In the genomic region with DNA sequence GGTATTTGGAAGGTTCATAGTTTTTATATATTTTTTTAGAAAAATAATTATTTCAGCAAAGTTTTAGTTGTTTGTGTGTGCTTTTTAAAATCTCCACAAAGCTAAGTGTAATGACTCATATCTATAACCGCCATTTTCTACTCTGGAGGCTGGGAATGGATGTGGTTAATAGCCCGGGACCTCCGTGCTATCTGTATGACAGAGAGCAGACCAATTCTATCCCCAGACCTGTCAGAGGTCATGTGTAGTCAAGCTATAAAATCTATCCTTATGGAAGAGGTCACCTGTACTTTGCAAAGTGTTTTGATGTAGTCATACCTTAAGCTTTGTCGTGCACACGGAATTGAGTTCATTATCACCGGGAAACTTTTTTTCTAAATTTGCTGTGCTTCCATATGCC, we compare ENCODE assay signal across 22 mouse cellular contexts. TPM values are rescaled to one million over a fixed set of nuclear protein-coding genes. Genes with fewer than 3 reads are reported as not detected.
DNase-seq lines count a peak whose midpoint lies in the region; ATAC-seq and TF ChIP-seq lines count a peak whose summit lies in the region.
"Had no signal": no experiment of that assay in that cellular context is flagged by ENCODE, and none has a peak within 500 bp of the region (broad histone marks: within the 10 kb centered on the region; RNA-seq: fewer than 3 reads in every experiment).

No protein-coding gene starts in this region.

- 48% methylated on average over 6 of the region's 6 CpGs for WGBS in kidney, embryonic 14.5 days
- whole genome bisulfite sequencing in kidney, adult 2 months, result 64% methylated on average over 6 of the region's 6 CpGs
- 48% methylated on average over 6 of the region's 6 CpGs for WGBS in kidney, embryonic 15.5 days

- H3K9ac ChIP-seq in kidney, embryonic 14.5 days (ENCODE audit: low read depth, low read length), result no peak overlapping the region
- no peak overlapping the region for H3K9ac ChIP-seq in kidney, embryonic 15.5 days

- TF ChIP-seq POLR2A in kidney, adult 2 months (IDR thresholded peaks at IDR 0.05; ENCODE audit: low read depth, low read length), result no peak

- TF ChIP-seq CTCF in gastrocnemius, adult 2 months (IDR thresholded peaks at IDR 0.05), result no peak
- no peak for TF ChIP-seq CTCF in kidney, adult 2 months (conservative IDR thresholded peaks at IDR 0.05; ENCODE audit: insufficient read depth, insufficient read length, low read depth, low read length)

- peaks cover 5% of the 10 kb centered on the region; the same call in 1 of the 2 replicates for H3K4me1 ChIP-seq in kidney, embryonic 14.5 days (ENCODE audit: control insufficient read depth, insufficient read depth, low read length)
- no peaks in the 10 kb centered on the region for H3K4me1 ChIP-seq in kidney, adult 2 months (ENCODE audit: control insufficient read depth, insufficient read depth, low read length)
- peaks cover 12% of the 10 kb centered on the region for H3K4me1 ChIP-seq in kidney, embryonic 15.5 days

- no peak overlapping the region for H3K4me2 ChIP-seq in kidney, embryonic 14.5 days (replicated peaks; ENCODE audit: low read depth, low read length)
- H3K4me2 ChIP-seq in kidney, embryonic 15.5 days, result no peak overlapping the region

- no peaks in the 10 kb centered on the region for H3K9me3 ChIP-seq in kidney, embryonic 14.5 days (ENCODE audit: control insufficient read depth, low read length)
- H3K9me3 ChIP-seq in kidney, embryonic 15.5 days (replicated peaks), result no peaks in the 10 kb centered on the region
- H3K9me3 ChIP-seq: G1E had no signal

- DNase-seq in gastrocnemius, adult 2 months, result no peak
- no peak for DNase-seq in gastrocnemius, postnatal 14 days
- DNase-seq in kidney, adult 2 months, result no peak
- DNase-seq in kidney, postnatal 25 days, result no peak
- DNase-seq: adrenal gland, adult 2 months; adrenal gland, adult 8-10 months; adrenal gland, postnatal 10 days; adrenal gland, postnatal 14 days; adrenal gland, postnatal 25 days; adrenal gland, postnatal 36 days; B cell, adult 2 months; cerebellum, adult 11 months; cerebellum, adult 11-12 months; cerebellum, adult 18-20 months had no signal

- H3K27me3 ChIP-seq in kidney, embryonic 14.5 days (ENCODE audit: control insufficient read depth, insufficient read depth, low read length), result no peaks in the 10 kb centered on the region
- H3K27me3 ChIP-seq in kidney, adult 2 months (replicated peaks; ENCODE audit: control insufficient read depth, insufficient read depth, low read length), result no peaks in the 10 kb centered on the region
- H3K27me3 ChIP-seq in kidney, embryonic 15.5 days, result no peaks in the 10 kb centered on the region
- H3K27me3 ChIP-seq: CH12.LX, Patski had no signal

- peak; percentile 56; the same call in 1 of the 2 replicates for ATAC-seq in kidney, embryonic 14.5 days (ENCODE audit: low FRiP score, low TSS enrichment)
- 0 out of 2 replicates have a peak, but pooled peaks have one; percentile 53 for ATAC-seq in kidney, embryonic 15.5 days (replicated peaks; ENCODE audit: low FRiP score)
- ATAC-seq: activated CD4-positive, CD25-positive, alpha-beta regulatory T cell, adult 4 months; CD4-positive, CD25-positive, alpha-beta regulatory T cell, adult 4 months; Patski had no signal

- peak overlapping the region; percentile 94 for H3K27ac ChIP-seq in gastrocnemius, adult 2 months
- no peak overlapping the region for H3K27ac ChIP-seq in kidney, embryonic 14.5 days (ENCODE audit: low read depth, low read length)
- no peak overlapping the region for H3K27ac ChIP-seq in kidney, adult 2 months (ENCODE audit: insufficient read depth, low read depth, low read length)
- no peak overlapping the region for H3K27ac ChIP-seq in kidney, embryonic 15.5 days

- no peak overlapping the region for H3K4me3 ChIP-seq in gastrocnemius, adult 2 months
- no peak overlapping the region for H3K4me3 ChIP-seq in kidney, embryonic 14.5 days (ENCODE audit: low read length)
- H3K4me3 ChIP-seq in kidney, adult 2 months (ENCODE audit: insufficient read depth, low read depth, low read length), result no peak overlapping the region
- H3K4me3 ChIP-seq in kidney, embryonic 15.5 days (replicated peaks), result no peak overlapping the region

- intact Hi-C loops in gastrocnemius, adult 2 months (cut with DNase I), result no loop called here
- intact Hi-C loops in gastrocnemius, postnatal 14 days (cut with DNase I; ENCODE audit: low total_unique reads), result loop anchor here (10.0 kb wide), 1 partner anchor 57 kb away; no protein-coding TSS in a partner anchor

- no peaks in the 10 kb centered on the region for H3K36me3 ChIP-seq in kidney, embryonic 14.5 days (ENCODE audit: control insufficient read depth, insufficient read depth, low read length)
- H3K36me3 ChIP-seq in kidney, adult 2 months (ENCODE audit: control insufficient read depth, insufficient read depth, low read length), result no peaks in the 10 kb centered on the region
- no peaks in the 10 kb centered on the region for H3K36me3 ChIP-seq in kidney, embryonic 15.5 days
- H3K36me3 ChIP-seq: G1E had no signal

RNA-seq across cellular contexts. Expression of a gene that starts 23.3 kb away (rescaled TPM):
- 1 to 10 TPM in 1 of 2 experiments, under 1 TPM in 1; 0.66 to 1.7 TPM for total RNA-seq in gastrocnemius, adult 2 months (2021)
- total RNA-seq in gastrocnemius, postnatal 14 days (2021), result 1 to 10 TPM; 2.6 to 3.7 TPM
- polyA plus RNA-seq in kidney, embryonic 14.5 days (2014; fragmentation: Nextera tagmentation; extraction: Ambion mirVana), result 0.84 and 1.0 TPM in 2 replicates
- 0.08 TPM in 1 of 2 replicates, not detected in the other for polyA plus RNA-seq in kidney, adult 2 months (2012; rRNA removed)
- 0.66 and 1.1 TPM in 2 replicates for polyA plus RNA-seq in kidney, embryonic 15.5 days (2015; fragmentation: Nextera tagmentation; extraction: Ambion mirVana)
- total RNA-seq: MEL had no signal
- polyA plus RNA-seq: G1E, Patski had no signal
